Comparison of ENCODE assay signal across 8 mouse cellular contexts in the genomic region with DNA sequence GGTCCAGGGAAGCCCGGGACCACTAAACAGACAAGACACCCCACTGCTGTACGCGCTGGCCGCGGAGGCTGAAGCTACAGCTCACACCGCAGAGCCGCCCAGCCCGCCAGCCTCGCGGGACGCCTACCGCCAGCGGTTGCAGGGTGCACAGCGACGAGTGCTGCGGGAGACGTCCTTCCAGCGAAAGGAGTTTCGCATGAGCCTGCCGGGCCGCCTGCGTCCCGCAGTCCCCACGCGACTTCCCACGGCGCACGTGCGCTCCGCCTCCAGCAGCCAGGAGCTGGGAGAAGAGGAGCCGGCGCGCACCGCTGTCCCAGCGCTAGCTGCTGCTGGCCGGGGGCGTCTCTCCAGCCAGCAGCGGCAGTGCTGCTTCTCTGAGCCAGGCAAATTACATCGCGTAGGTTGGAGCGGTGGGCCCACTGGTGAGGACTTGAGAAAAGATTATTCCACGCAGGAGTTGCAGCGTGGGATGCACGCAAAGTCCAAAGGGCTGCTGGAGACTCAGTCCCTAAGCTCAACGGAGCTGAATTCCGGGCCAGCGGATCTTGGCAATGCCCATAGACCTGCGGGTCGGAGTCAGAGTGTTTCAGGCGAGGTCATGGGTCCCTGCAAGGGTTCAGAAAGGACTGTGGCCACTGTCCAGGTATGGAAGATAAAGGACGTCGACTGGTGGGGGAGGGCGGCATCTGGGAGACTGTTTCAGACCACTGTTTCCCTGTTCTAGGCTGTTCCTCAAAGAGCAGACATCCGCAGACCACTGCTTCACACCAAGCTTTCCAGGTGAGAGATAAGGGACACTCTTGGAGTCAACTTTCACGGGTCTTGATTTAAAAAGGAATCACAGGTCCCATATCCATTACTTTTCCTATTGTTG. TPM values are rescaled to one million over a fixed set of nuclear protein-coding genes. Genes with fewer than 3 reads are reported as not detected.
DNase-seq lines count a peak whose midpoint lies in the region; ATAC-seq and TF ChIP-seq lines count a peak whose summit lies in the region.

No protein-coding gene starts in this region.

- no peak for TF ChIP-seq CTCF in left cerebral cortex, adult 2 months (IDR thresholded peaks at IDR 0.05)
- no peak for TF ChIP-seq CTCF in liver, embryonic 14.5 days (IDR thresholded peaks at IDR 0.05; ENCODE audit: low read depth)

- peaks cover 28% of the 10 kb centered on the region for H3K4me1 ChIP-seq in embryonic facial prominence, embryonic 10.5 days
- no peaks in the 10 kb centered on the region; the same call in 1 of the 2 replicates for H3K4me1 ChIP-seq in hindbrain, embryonic 14.5 days (replicated peaks; ENCODE audit: control insufficient read depth, insufficient read depth, low read length)
- H3K4me1 ChIP-seq in liver, embryonic 14.5 days (replicated peaks; ENCODE audit: control insufficient read depth in 2 of 2, insufficient read depth in 2 of 2, low read length in 1 of 2) = peaks cover 0 to 5% of the 10 kb centered on the region in 2 experiments; a peak in 2 of 4 replicates
- peaks cover 13% of the 10 kb centered on the region for H3K4me1 ChIP-seq in stomach, embryonic 14.5 days (ENCODE audit: control insufficient read depth, insufficient read depth, low read length)

- 6% methylated on average over 55 of the region's 55 CpGs for WGBS in embryonic facial prominence, embryonic 10.5 days
- 8% methylated on average over 55 of the region's 55 CpGs for WGBS in hindbrain, embryonic 14.5 days
- 6% methylated on average over 55 of the region's 55 CpGs for WGBS in liver, embryonic 14.5 days (ENCODE audit: insufficient replicate concordance)
- WGBS in stomach, embryonic 14.5 days = 6% methylated on average over 55 of the region's 55 CpGs

- no peaks in the 10 kb centered on the region for H3K9me3 ChIP-seq in embryonic facial prominence, embryonic 10.5 days
- no peaks in the 10 kb centered on the region for H3K9me3 ChIP-seq in hindbrain, embryonic 14.5 days (ENCODE audit: control insufficient read depth, low read length)
- H3K9me3 ChIP-seq in liver, embryonic 14.5 days (ENCODE audit: control insufficient read depth, low read length) = no peaks in the 10 kb centered on the region
- peaks cover 3% of the 10 kb centered on the region; the same call in 1 of the 2 replicates for H3K9me3 ChIP-seq in stomach, embryonic 14.5 days (ENCODE audit: control insufficient read depth, low read depth, low read length)

- H3K9ac ChIP-seq in hindbrain, embryonic 14.5 days = peak overlapping the region; percentile 50
- no peak overlapping the region for H3K9ac ChIP-seq in liver, embryonic 14.5 days (replicated peaks)
- peak overlapping the region; percentile 30; the same call in 1 of the 2 replicates for H3K9ac ChIP-seq in stomach, embryonic 14.5 days (replicated peaks; ENCODE audit: low read depth, low read length)

- H3K36me3 ChIP-seq in embryonic facial prominence, embryonic 10.5 days (replicated peaks) = no peaks in the 10 kb centered on the region
- H3K36me3 ChIP-seq in hindbrain, embryonic 14.5 days (replicated peaks; ENCODE audit: control insufficient read depth, insufficient read depth) = no peaks in the 10 kb centered on the region
- H3K36me3 ChIP-seq in liver, embryonic 14.5 days (replicated peaks; ENCODE audit: control insufficient read depth, insufficient read depth, low read depth) = no peaks in the 10 kb centered on the region
- H3K36me3 ChIP-seq in stomach, embryonic 14.5 days (ENCODE audit: control insufficient read depth, insufficient read depth, low read length) = no peaks in the 10 kb centered on the region

- intact Hi-C loops in left cerebral cortex, adult 2 months (cut with DNase I) = loop anchor here (10.0 kb wide), 1 partner anchor 381 kb away; no protein-coding TSS in a partner anchor
- intact Hi-C loops in left cerebral cortex, postnatal 4 days (cut with DNase I) = no loop called here

- peaks cover 97% of the 10 kb centered on the region for H3K27me3 ChIP-seq in embryonic facial prominence, embryonic 10.5 days (replicated peaks; ENCODE audit: low read depth, poor library complexity, severe bottlenecking)
- H3K27me3 ChIP-seq in hindbrain, embryonic 14.5 days (ENCODE audit: control insufficient read depth, insufficient read depth, low read length) = peaks cover 87% of the 10 kb centered on the region
- peaks cover 41% of the 10 kb centered on the region for H3K27me3 ChIP-seq in liver, embryonic 14.5 days (ENCODE audit: control insufficient read depth, insufficient read depth, low read length)
- H3K27me3 ChIP-seq in stomach, embryonic 14.5 days (ENCODE audit: control insufficient read depth, insufficient read depth, low read length) = peaks cover 30% of the 10 kb centered on the region

- H3K4me2 ChIP-seq in hindbrain, embryonic 14.5 days (replicated peaks) = peak overlapping the region; percentile 67
- peak overlapping the region; percentile 48 for H3K4me2 ChIP-seq in liver, embryonic 14.5 days (ENCODE audit: low read depth)
- peak overlapping the region; percentile 86 for H3K4me2 ChIP-seq in stomach, embryonic 14.5 days (replicated peaks; ENCODE audit: low read depth, low read length)

- ATAC-seq in hindbrain, embryonic 14.5 days (ENCODE audit: low FRiP score) = no peak
- ATAC-seq in liver, embryonic 14.5 days (ENCODE audit: insufficient read depth) = no peak
- ATAC-seq in stomach, embryonic 14.5 days (ENCODE audit: insufficient number of reproducible peaks, insufficient read depth, low FRiP score, low read depth) = no peak
- no peak for ATAC-seq in erythroid progenitor cell, adult 5-6 weeks (replicated peaks; ENCODE audit: low FRiP score, poor library complexity, severe bottlenecking)

- peak overlapping the region; percentile 49 for H3K4me3 ChIP-seq in left cerebral cortex, adult 2 months
- peak overlapping the region; percentile 58 for H3K4me3 ChIP-seq in embryonic facial prominence, embryonic 10.5 days
- H3K4me3 ChIP-seq in hindbrain, embryonic 14.5 days (replicated peaks; ENCODE audit: low read length) = peak overlapping the region; percentile 34
- H3K4me3 ChIP-seq in liver, embryonic 14.5 days (ENCODE audit: insufficient read depth in 1 of 2, low read depth in 2 of 2, low read length in 2 of 2) = peak overlapping the region in 1 of 2 experiments; percentile 20; a peak in 2 of 4 replicates
- H3K4me3 ChIP-seq in stomach, embryonic 14.5 days (ENCODE audit: low read depth, low read length) = peak overlapping the region; percentile 38

- TF ChIP-seq EP300 in liver, embryonic 14.5 days (IDR thresholded peaks at IDR 0.05; ENCODE audit: low read depth) = no peak

- DNase-seq in left cerebral cortex, adult 2 months (ENCODE audit: extremely low spot score in 1 of 2, low spot score in 2 of 2) = peak; percentile 75 to 78
- no peak for DNase-seq in left cerebral cortex, postnatal 4 days
- peak; percentile 63 for DNase-seq in embryonic facial prominence, embryonic 10.5 days (ENCODE audit: low spot score)
- no peak for DNase-seq in hindbrain, embryonic 14.5 days (ENCODE audit: low spot score)
- DNase-seq in liver, embryonic 14.5 days (ENCODE audit: low read depth in 3 of 3, low spot score in 3 of 3) = no peak
- DNase-seq in urinary bladder, adult 2 months (ENCODE audit: low spot score) = no peak

- H3K27ac ChIP-seq in left cerebral cortex, adult 2 months = peak overlapping the region; percentile 74
- H3K27ac ChIP-seq in embryonic facial prominence, embryonic 10.5 days (replicated peaks) = no peak overlapping the region; the same call in 1 of the 2 replicates
- no peak overlapping the region for H3K27ac ChIP-seq in hindbrain, embryonic 14.5 days
- H3K27ac ChIP-seq in liver, embryonic 14.5 days = no peak overlapping the region
- H3K27ac ChIP-seq in stomach, embryonic 14.5 days (ENCODE audit: low read length) = no peak overlapping the region

RNA-seq across cellular contexts. Expression of a gene that starts 6.5 kb away (rescaled TPM):
- total RNA-seq in left cerebral cortex, adult 2 months (2021) = under 1 TPM in 1 of 2 experiments, not detected in 1; 0.84 TPM
- total RNA-seq in left cerebral cortex, postnatal 4 days (2021) = not detected
- polyA plus RNA-seq in embryonic facial prominence, embryonic 10.5 days (2016; fragmentation: Nextera tagmentation; extraction: Ambion mirVana) = not detected in 2 replicates
- not detected in 2 replicates for polyA plus RNA-seq in hindbrain, embryonic 14.5 days (2014; fragmentation: Nextera tagmentation; extraction: Ambion mirVana)
- not detected in 2 replicates for polyA plus RNA-seq in liver, embryonic 14.5 days (2012; rRNA removed)
- not detected in 2 replicates for polyA plus RNA-seq in liver, embryonic 14.5 days (2014; fragmentation: Nextera tagmentation; extraction: Ambion mirVana)
- not detected in 2 replicates for polyA plus RNA-seq in stomach, embryonic 14.5 days (2014; fragmentation: Nextera tagmentation; extraction: Ambion mirVana)
- total RNA-seq in erythroid progenitor cell, adult 5-6 weeks (2015; ENCODE audit: low replicate concordance) = not detected in 2 replicates
- not detected in 2 replicates for total RNA-seq in erythroid progenitor cell, adult 5-6 weeks (2017; ENCODE audit: low replicate concordance)
- not detected in 2 replicates for polyA plus RNA-seq in urinary bladder, adult 2 months (2012; rRNA removed)

RNA-seq across cellular contexts. Expression of a gene that starts 6.8 kb away (rescaled TPM):
- 1 to 10 TPM; 5.4 to 6.3 TPM for total RNA-seq in left cerebral cortex, adult 2 months (2021)
- total RNA-seq in left cerebral cortex, postnatal 4 days (2021) = 1 to 10 TPM; 2.8 to 3.2 TPM
- 2.3 and 2.4 TPM in 2 replicates for polyA plus RNA-seq in embryonic facial prominence, embryonic 10.5 days (2016; fragmentation: Nextera tagmentation; extraction: Ambion mirVana)
- 2.5 and 3.5 TPM in 2 replicates for polyA plus RNA-seq in hindbrain, embryonic 14.5 days (2014; fragmentation: Nextera tagmentation; extraction: Ambion mirVana)
- polyA plus RNA-seq in liver, embryonic 14.5 days (2012; rRNA removed) = 1.5 and 1.7 TPM in 2 replicates
- polyA plus RNA-seq in liver, embryonic 14.5 days (2014; fragmentation: Nextera tagmentation; extraction: Ambion mirVana) = 1.6 and 1.7 TPM in 2 replicates
- 0.98 and 1.1 TPM in 2 replicates for polyA plus RNA-seq in stomach, embryonic 14.5 days (2014; fragmentation: Nextera tagmentation; extraction: Ambion mirVana)
- total RNA-seq in erythroid progenitor cell, adult 5-6 weeks (2015; ENCODE audit: low replicate concordance) = not detected in 2 replicates
- not detected in 2 replicates for total RNA-seq in erythroid progenitor cell, adult 5-6 weeks (2017; ENCODE audit: low replicate concordance)
- 12.1 and 12.9 TPM in 2 replicates for polyA plus RNA-seq in urinary bladder, adult 2 months (2012; rRNA removed)

RNA-seq across cellular contexts. Expression of a gene that starts 6.9 kb away (rescaled TPM):
- total RNA-seq in left cerebral cortex, adult 2 months (2021) = under 1 TPM; 0.33 to 0.34 TPM
- not detected for total RNA-seq in left cerebral cortex, postnatal 4 days (2021)
- polyA plus RNA-seq in embryonic facial prominence, embryonic 10.5 days (2016; fragmentation: Nextera tagmentation; extraction: Ambion mirVana) = 0.16 and 0.19 TPM in 2 replicates
- polyA plus RNA-seq in hindbrain, embryonic 14.5 days (2014; fragmentation: Nextera tagmentation; extraction: Ambion mirVana) = 0.11 TPM in 1 of 2 replicates, not detected in the other
- 0.15 and 0.19 TPM in 2 replicates for polyA plus RNA-seq in liver, embryonic 14.5 days (2012; rRNA removed)
- polyA plus RNA-seq in liver, embryonic 14.5 days (2014; fragmentation: Nextera tagmentation; extraction: Ambion mirVana) = not detected in 2 replicates
- polyA plus RNA-seq in stomach, embryonic 14.5 days (2014; fragmentation: Nextera tagmentation; extraction: Ambion mirVana) = 0.13 and 0.14 TPM in 2 replicates
- total RNA-seq in erythroid progenitor cell, adult 5-6 weeks (2015; ENCODE audit: low replicate concordance) = not detected in 2 replicates
- total RNA-seq in erythroid progenitor cell, adult 5-6 weeks (2017; ENCODE audit: low replicate concordance) = not detected in 2 replicates
- 1.8 and 2.9 TPM in 2 replicates for polyA plus RNA-seq in urinary bladder, adult 2 months (2012; rRNA removed)

RNA-seq across cellular contexts. Expression of a gene that starts 16.2 kb away (rescaled TPM):
- total RNA-seq in left cerebral cortex, adult 2 months (2021) = 1 to 10 TPM; 1.8 to 2.2 TPM
- under 1 TPM; 0.52 to 0.98 TPM for total RNA-seq in left cerebral cortex, postnatal 4 days (2021)
- 0.16 TPM in 1 of 2 replicates, not detected in the other for polyA plus RNA-seq in embryonic facial prominence, embryonic 10.5 days (2016; fragmentation: Nextera tagmentation; extraction: Ambion mirVana)
- 0.36 TPM in 1 of 2 replicates, not detected in the other for polyA plus RNA-seq in hindbrain, embryonic 14.5 days (2014; fragmentation: Nextera tagmentation; extraction: Ambion mirVana)
- 0.10 and 0.27 TPM in 2 replicates for polyA plus RNA-seq in liver, embryonic 14.5 days (2012; rRNA removed)
- polyA plus RNA-seq in liver, embryonic 14.5 days (2014; fragmentation: Nextera tagmentation; extraction: Ambion mirVana) = 0.46 and 0.56 TPM in 2 replicates
- not detected in 2 replicates for polyA plus RNA-seq in stomach, embryonic 14.5 days (2014; fragmentation: Nextera tagmentation; extraction: Ambion mirVana)
- 5.8 TPM in 1 of 2 replicates, not detected in the other for total RNA-seq in erythroid progenitor cell, adult 5-6 weeks (2015; ENCODE audit: low replicate concordance)
- total RNA-seq in erythroid progenitor cell, adult 5-6 weeks (2017; ENCODE audit: low replicate concordance) = not detected in 2 replicates
- polyA plus RNA-seq in urinary bladder, adult 2 months (2012; rRNA removed) = 0.11 and 0.15 TPM in 2 replicates

RNA-seq across cellular contexts. Expression of a gene that starts 16.3 kb away (rescaled TPM):
- 10 to 100 TPM; 68.8 to 83.8 TPM for total RNA-seq in left cerebral cortex, adult 2 months (2021)
- total RNA-seq in left cerebral cortex, postnatal 4 days (2021) = 10 to 100 TPM; 12.2 to 18.1 TPM
- polyA plus RNA-seq in embryonic facial prominence, embryonic 10.5 days (2016; fragmentation: Nextera tagmentation; extraction: Ambion mirVana) = 0.44 and 0.82 TPM in 2 replicates
- 1.3 and 1.4 TPM in 2 replicates for polyA plus RNA-seq in hindbrain, embryonic 14.5 days (2014; fragmentation: Nextera tagmentation; extraction: Ambion mirVana)
- polyA plus RNA-seq in liver, embryonic 14.5 days (2012; rRNA removed) = 15.4 and 15.5 TPM in 2 replicates
- polyA plus RNA-seq in liver, embryonic 14.5 days (2014; fragmentation: Nextera tagmentation; extraction: Ambion mirVana) = 13.1 and 13.8 TPM in 2 replicates
- 0.13 and 0.24 TPM in 2 replicates for polyA plus RNA-seq in stomach, embryonic 14.5 days (2014; fragmentation: Nextera tagmentation; extraction: Ambion mirVana)
- total RNA-seq in erythroid progenitor cell, adult 5-6 weeks (2015; ENCODE audit: low replicate concordance) = 29.9 and 42.8 TPM in 2 replicates
- total RNA-seq in erythroid progenitor cell, adult 5-6 weeks (2017; ENCODE audit: low replicate concordance) = 36.8 and 50.7 TPM in 2 replicates
- polyA plus RNA-seq in urinary bladder, adult 2 months (2012; rRNA removed) = 6.5 and 7.4 TPM in 2 replicates

Comparison
In these comparisons a context has a peak if more than half of its experiments do, and no peak if none do; other contexts are left out.
1. DNase-seq: peak in left cerebral cortex, adult 2 months (2 of 2) and embryonic facial prominence, embryonic 10.5 days (single experiment); none in left cerebral cortex, postnatal 4 days (single experiment), hindbrain, embryonic 14.5 days (single experiment), liver, embryonic 14.5 days (0 of 3) and urinary bladder, adult 2 months (single experiment).
2. Peak in every context shown above with its lines, with median percentiles within 50 percentile points of each other: H3K4me2 ChIP-seq.